Mouse (Mus musculus) liver, embryonic 14.5 days (tissue): ENCODE results near the gene Capn11. TPM values are rescaled to one million over a fixed set of nuclear protein-coding genes. Genes with fewer than 3 reads are reported as not detected.

Source experiments
- ATAC-seq: fragments of 200-750 bp; cut with Nextera tagmentation; 2 replicates; pipeline ENCODE4 v1.8.0; 2017; ENCODE audit warnings: moderate number of reproducible peaks, mild to moderate bottlenecking, moderate library complexity; ENCODE audit not compliant: insufficient read depth
- DNase-seq, 3 experiments: peaks; one replicate each; pipeline ENCODE4 v3.0.0-alpha.2; 2012 to 2013; ENCODE audit warnings: low read depth in 3 of 3, low spot score in 3 of 3
- H3K27ac ChIP-seq: fragments of 300-500 bp; sonication (generic); 2 replicates; pipeline ENCODE4 v1.5.1; 2014; ENCODE audit warnings: moderate library complexity, mild to moderate bottlenecking, control low read depth, inconsistent platforms
- H3K27me3 ChIP-seq: fragments of 300-500 bp; sonication (generic); 2 replicates; pipeline ENCODE4 v1.6.1; 2014; ENCODE audit warnings: mild to moderate bottlenecking, low read length, moderate library complexity; ENCODE audit not compliant: control insufficient read depth, insufficient read depth
- H3K36me3 ChIP-seq: fragments of 300-500 bp; sonication (generic); replicated peaks from 2 replicates; pipeline ENCODE4 v1.6.1; 2014; ENCODE audit warnings: low read depth; ENCODE audit not compliant: control insufficient read depth, insufficient read depth
- H3K4me1 ChIP-seq, 2 experiments: fragments of 200-500 bp in 1 of 2; fragments of 300-500 bp in 1 of 2; sonication (generic) in 1 of 2; replicated peaks; 2 replicates each; pipeline ENCODE4 v1.6.1; 2012 to 2014; ENCODE audit warnings: antibody characterized with exemption in 1 of 2, inconsistent platforms in 1 of 2, low read length in 1 of 2; ENCODE audit not compliant: control insufficient read depth in 2 of 2, insufficient read depth in 2 of 2
- H3K4me2 ChIP-seq: fragments of 300-500 bp; sonication (generic); 2 replicates; pipeline ENCODE4 v1.6.1; 2014; ENCODE audit warnings: low read depth, mild to moderate bottlenecking, control low read depth, moderate library complexity
- H3K4me3 ChIP-seq, 2 experiments: fragments of 200-500 bp in 1 of 2; fragments of 300-500 bp in 1 of 2; sonication (generic) in 1 of 2; 2 replicates each; pipeline ENCODE4 v1.5.1; 2012 to 2014; ENCODE audit warnings: low read depth in 2 of 2, low read length in 2 of 2, mild to moderate bottlenecking in 2 of 2, control low read depth in 1 of 2, inconsistent platforms in 1 of 2, moderate library complexity in 1 of 2; ENCODE audit not compliant: insufficient read depth in 1 of 2
- H3K9ac ChIP-seq: fragments of 300-500 bp; sonication (generic); replicated peaks from 2 replicates; pipeline ENCODE4 v1.6.1; 2014; ENCODE audit warnings: mild to moderate bottlenecking, control low read depth, moderate library complexity
- H3K9me3 ChIP-seq: fragments of 300-500 bp; sonication (generic); 2 replicates; pipeline ENCODE4 v1.6.1; 2016; ENCODE audit warnings: low read length, mixed read lengths; ENCODE audit not compliant: control insufficient read depth
- CTCF ChIP-seq: IDR thresholded peaks from 2 replicates; pipeline ENCODE4 v1.5.1; 2016; ENCODE audit warnings: antibody characterized with exemption, low read depth, control low read depth
- EP300 ChIP-seq: IDR thresholded peaks from 2 replicates; pipeline ENCODE4 v1.6.1; 2016; ENCODE audit warnings: antibody characterized with exemption, low read depth
- WGBS: fragments of 180-500 bp; shearing (Covaris S2); extraction: QIAGEN DNeasy Blood & Tissue Kit; methylation state at CpG from one replicate; pipeline ENCODE4 v1.1.7; 2014; ENCODE audit not compliant: insufficient replicate concordance; 5-methylcytosine and 5-hydroxymethylcytosine counted together
- polyA plus RNA-seq, 2 experiments: library from polyadenylated mRNA; depleted of rRNA in 1 of 2; stranded (reverse) in 1 of 2; unstranded in 1 of 2; fragments of >200 nt; fragmentation: Nextera tagmentation in 1 of 2; extraction: Ambion mirVana in 1 of 2; gene quantifications; 2 replicates each; pipeline versions ENCODE4 v1.2.1 to v1.2.3; 2012 to 2014

The Capn11 gene
- polyA plus RNA-seq, 2 experiments: not detected

GRCm38 (mm10) chr17:45598891-45599290, 60.2 kb downstream of the Capn11 start:
- WGBS: 49% methylated on average over 3 of the region's 3 CpGs
- DNase-seq (no peak), ATAC-seq (no peak)
- Histone ChIP-seq H3K4me2 (peak overlapping the region; percentile 63), H3K4me3 (no peak overlapping the region; a peak in 1 of 4 replicates), H3K9me3 (no peaks in the 10 kb centered on the region), H3K4me1 (peaks cover 46 to 53% of the 10 kb centered on the region in 2 experiments), H3K9ac (peak overlapping the region; percentile 55), H3K27me3 (no peaks in the 10 kb centered on the region; the same call in 1 of the 2 replicates), H3K36me3 (no peaks in the 10 kb centered on the region), H3K27ac (no peak overlapping the region)
- TF ChIP-seq CTCF (no peak), EP300 (no peak)

- Histone ChIP-seq H3K27ac (no peak overlapping the region), H3K4me1 (peaks cover 46 to 57% of the 10 kb centered on the region in 2 experiments), H3K9me3 (no peaks in the 10 kb centered on the region), H3K27me3 (no peaks in the 10 kb centered on the region; the same call in 1 of the 2 replicates), H3K4me3 (no peak overlapping the region), H3K9ac (no peak overlapping the region), H3K4me2 (no peak overlapping the region), H3K36me3 (no peaks in the 10 kb centered on the region)
- DNase-seq (no peak), ATAC-seq (no peak)
- 74% methylated on average over 2 of the region's 2 CpGs for WGBS
- TF ChIP-seq CTCF (no peak), EP300 (no peak)
These were observed 60.7 kb downstream of the Capn11 start for GRCm38 (mm10) chr17:45598376-45598775.

DNA sequence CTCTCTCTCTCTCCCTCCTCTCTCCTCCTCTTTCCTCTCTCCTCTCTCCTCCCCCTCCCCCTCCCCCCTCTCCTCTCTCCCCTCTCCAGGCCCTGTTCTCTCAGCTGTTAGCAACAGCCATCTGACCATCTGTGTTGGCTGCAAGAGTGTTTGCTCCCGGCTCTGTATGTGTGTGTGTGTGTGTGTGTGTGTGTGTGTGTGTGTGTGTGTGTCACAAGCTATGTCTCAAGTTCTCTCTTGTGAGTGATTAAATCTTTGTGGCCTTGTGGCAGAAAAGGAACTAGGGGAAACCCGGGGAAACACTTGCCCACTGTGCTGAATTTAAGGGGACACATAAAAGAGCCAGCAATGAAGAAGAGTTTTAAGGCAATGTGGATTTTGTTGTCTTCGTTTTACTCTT, 61.3 kb downstream of the Capn11 start:
- Histone ChIP-seq H3K9me3 (no peaks in the 10 kb centered on the region), H3K9ac (no peak overlapping the region), H3K27me3 (no peaks in the 10 kb centered on the region; the same call in 1 of the 2 replicates), H3K36me3 (no peaks in the 10 kb centered on the region), H3K27ac (no peak overlapping the region), H3K4me1 (peaks cover 50 to 62% of the 10 kb centered on the region in 2 experiments), H3K4me2 (no peak overlapping the region), H3K4me3 (no peak overlapping the region)
- DNase-seq (no peak), ATAC-seq (no peak)
- TF ChIP-seq EP300 (no peak), CTCF (no peak)
- WGBS: 16% methylated on average over 3 of the region's 3 CpGs

DNA sequence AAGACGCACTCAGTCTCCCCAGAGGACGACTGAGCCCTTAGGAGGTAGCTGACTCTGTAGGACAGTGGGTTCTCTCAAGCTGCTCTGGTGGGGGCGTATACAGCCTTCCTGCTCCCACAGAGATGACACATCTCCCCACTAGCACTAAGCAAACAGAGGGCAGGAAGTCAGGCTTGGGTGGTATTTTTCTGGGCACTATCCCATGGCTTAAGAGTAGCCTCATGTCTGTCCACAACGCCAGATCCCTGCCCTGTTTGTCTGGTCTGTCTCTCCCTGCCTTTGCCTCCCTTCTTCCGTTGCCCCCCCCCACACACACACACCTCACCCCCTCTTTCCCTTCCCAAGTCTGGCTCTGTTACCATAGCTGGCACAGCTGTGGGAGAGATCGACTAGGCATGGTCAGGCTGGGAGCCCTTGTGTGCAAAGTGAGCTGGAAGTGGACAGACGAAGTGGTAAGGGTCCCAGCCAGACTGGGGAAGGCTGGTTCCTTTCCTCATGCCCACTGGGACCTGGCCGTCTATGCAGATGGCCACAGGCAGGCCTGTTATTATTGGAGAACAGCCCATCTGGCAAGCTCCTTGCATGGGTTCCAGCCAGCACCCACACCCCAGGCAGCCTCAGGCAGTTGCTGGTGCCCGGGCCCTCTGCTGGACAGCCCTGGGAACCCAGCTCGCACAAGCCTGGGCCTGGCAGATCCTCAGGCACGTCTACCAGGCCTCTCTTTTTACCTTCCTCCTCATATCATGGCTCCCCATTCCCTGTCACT, 62.3 kb downstream of the Capn11 start:
- ATAC-seq (0 out of 2 replicates have a peak, but pooled peaks have one; percentile 12), DNase-seq (no peak)
- Histone ChIP-seq H3K36me3 (no peaks in the 10 kb centered on the region), H3K27me3 (no peaks in the 10 kb centered on the region), H3K4me3 (no peak overlapping the region), H3K9me3 (no peaks in the 10 kb centered on the region), H3K4me1 (peaks cover 51 to 63% of the 10 kb centered on the region in 2 experiments), H3K27ac (peak overlapping the region; percentile 37; the same call in 1 of the 2 replicates), H3K9ac (peak overlapping the region; percentile 37), H3K4me2 (no peak overlapping the region)
- TF ChIP-seq EP300: no peak
- peak; percentile 93 for TF ChIP-seq CTCF
- 39% methylated on average over 11 of the region's 11 CpGs for WGBS

GRCm38 (mm10) chr17:45595736-45596390, 63.3 kb downstream of the Capn11 start:
- Histone ChIP-seq H3K4me3 (peak overlapping the region; percentile 91 to 96), H3K27ac (0 out of 2 replicates have a peak overlapping the region, but pooled peaks have one; percentile 26), H3K9me3 (no peaks in the 10 kb centered on the region), H3K9ac (peak overlapping the region; percentile 92), H3K27me3 (no peaks in the 10 kb centered on the region), H3K4me1 (peaks cover 42 to 55% of the 10 kb centered on the region in 2 experiments), H3K4me2 (peak overlapping the region; percentile 95), H3K36me3 (peaks cover 4% of the 10 kb centered on the region; the same call in 1 of the 2 replicates)
- ATAC-seq: no peak
- 13% methylated on average over 23 of the region's 23 CpGs for WGBS
- DNase-seq: no peak
- TF ChIP-seq EP300 (no peak), CTCF (0 out of 2 replicates have a peak, but pooled peaks have one; percentile 1)
